Mouse (Mus musculus) mouse trophoblast stem cell (cell line): ENCODE results near the gene Slc4a1.

Experiments
- in situ Hi-C, 2 experiments: fragments of 300-500 bp; cut with MseI, MboI; formaldehyde crosslinking; loops; 2 replicates in 1 of 2; 3 replicates in 1 of 2; pipeline ENCODE4 v1.15.1; 2025

The Slc4a1 gene

DNA sequence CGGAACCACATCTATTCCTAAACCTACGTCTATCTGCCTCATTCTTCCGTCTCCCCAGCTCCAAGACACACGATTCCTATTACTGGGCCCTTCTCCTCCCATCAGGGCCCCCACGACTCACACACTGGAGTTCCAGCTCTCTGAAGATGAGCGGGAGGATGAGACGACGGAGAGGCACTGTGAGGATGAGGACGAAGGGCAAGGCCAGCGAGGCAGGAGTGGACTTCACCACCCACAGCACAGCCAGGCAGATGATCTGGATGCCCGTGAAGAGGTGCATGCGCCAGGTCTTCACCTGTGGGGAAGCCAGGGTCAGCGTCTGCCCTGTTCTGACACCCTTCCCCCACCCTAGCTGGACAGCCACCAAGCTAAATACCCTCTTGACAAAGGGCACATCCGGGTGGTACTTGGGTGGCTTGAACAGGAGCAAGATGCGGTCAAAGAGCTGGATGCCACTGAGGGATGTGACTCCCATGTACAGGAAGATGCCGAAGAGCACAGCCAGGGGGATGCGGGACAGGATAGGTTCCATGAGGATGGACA lies 15.0 kb downstream of the Slc4a1 start:
- in situ Hi-C loops, result no loop called here

DNA sequence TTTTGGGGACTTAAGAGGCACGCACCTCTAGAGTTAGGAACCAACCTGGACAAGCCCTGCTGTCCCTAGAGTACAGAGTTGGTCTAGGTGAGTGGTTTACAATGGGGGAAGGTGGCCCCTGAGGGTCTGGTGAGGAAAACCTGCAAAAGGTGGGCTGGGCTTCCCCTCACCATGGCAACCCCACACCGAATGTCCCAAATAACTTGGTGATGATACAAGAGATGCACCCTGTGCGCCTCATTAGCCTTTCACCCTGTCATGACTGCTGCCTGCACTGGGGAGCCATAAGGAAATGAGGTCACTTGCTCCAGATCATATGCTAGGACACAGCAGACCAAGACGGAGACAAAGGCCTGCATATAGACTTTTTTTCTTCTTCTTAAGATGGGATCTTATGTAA lies 15.6 kb downstream of the Slc4a1 start:
- in situ Hi-C loops, result no loop called here

DNA sequence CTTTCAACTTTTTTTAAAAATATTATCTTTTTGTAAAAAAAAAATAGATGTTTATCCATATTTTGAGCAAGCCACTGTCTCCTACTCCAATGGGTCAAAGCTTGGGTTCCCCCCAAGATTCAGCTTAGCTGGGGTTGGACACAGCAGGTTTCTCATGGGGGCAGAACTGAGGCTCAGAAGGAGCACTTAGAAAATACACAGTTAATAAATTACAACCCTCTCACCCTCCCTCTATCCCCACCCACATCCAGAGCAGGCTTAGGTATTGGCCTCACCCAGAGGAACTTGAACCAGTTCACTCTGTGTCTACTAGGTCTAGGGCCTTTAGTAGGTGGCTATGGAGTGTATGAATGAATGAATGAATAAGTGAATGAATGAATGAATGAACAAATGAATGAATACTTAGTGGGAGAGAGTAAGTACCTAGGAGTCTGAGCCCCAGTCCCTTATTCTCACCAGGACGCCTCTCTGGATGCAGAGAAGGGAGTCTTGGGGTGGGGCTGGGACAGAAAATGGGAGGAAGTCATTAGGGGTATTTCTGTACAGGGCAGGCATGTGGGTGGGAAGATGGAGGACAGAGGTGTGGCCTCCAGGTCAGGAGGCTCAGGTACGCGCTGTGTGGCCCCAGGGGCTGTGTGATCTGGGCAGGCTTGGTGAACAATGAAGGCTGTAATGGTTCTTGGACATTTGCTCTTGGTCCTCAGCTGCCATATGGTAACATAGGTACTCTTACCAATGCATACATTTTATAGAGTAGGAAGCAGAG lies 16.6 kb downstream of the Slc4a1 start:
- in situ Hi-C loops, result no loop called here

DNA sequence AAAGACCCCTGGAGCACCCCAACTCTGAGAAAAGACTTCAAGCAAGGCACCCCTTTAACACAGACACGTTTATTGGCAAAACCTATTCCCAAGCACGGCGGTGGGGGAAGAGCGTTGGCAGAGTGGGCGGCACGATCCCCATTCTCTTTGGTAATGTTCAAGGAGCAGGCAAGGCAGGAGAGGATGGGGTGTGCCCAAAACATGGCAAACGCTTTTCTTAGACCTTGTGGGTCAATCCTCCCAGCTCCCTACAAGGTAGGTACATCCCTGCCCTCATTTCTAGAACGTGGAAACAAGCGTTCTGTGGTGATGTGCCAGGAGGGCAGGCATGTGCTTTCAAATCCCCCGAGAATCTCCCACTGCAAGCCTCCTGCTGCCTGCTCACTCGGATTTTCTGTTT lies 17.2 kb downstream of the Slc4a1 start:
- in situ Hi-C loops, result no loop called here

DNA sequence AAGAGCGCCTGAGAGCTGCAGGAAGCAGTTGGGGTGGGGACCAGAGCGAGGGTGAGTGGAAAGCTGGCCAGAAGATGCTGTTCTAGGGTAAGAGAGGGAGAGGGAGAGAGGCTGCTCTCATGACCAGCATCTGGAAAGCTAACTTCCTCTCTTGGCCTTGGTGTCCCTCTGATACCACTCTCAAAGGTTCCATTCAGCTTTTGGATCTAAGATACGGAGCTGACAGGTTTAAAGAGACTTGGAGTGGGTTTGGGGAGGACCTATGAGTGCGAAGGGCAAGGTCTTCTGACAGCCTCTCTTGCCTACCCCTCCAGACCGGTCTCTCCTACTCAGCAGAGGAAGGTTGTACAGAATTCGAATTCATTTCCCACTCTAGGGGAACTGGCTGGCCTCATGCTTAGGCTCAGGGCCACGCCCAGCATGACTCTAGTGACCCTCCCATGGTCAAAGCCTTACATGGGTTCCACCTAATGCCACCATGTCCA lies 17.9 kb downstream of the Slc4a1 start:
- in situ Hi-C loops, result no loop called here

DNA sequence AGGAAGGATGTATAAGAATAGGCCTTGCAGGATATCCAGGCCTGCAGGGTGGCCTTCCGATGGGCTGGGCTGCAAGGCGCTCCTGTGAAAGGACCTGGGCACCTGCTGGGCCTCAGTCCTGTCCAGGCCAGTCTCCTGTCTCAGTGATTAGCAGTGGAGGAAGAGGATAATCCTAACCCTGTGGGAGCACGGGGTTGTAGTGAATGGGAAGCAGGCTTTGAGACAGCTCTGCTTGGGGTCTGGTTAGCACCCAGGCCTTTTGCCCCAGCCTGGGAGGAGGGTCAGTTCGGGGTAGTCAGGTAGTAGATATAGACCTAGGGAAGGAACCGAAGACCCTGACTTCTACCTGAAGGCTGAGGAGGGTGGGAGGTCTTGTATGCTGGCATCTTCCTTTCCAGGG lies 18.3 kb downstream of the Slc4a1 start:
- in situ Hi-C loops, result no loop called here

DNA sequence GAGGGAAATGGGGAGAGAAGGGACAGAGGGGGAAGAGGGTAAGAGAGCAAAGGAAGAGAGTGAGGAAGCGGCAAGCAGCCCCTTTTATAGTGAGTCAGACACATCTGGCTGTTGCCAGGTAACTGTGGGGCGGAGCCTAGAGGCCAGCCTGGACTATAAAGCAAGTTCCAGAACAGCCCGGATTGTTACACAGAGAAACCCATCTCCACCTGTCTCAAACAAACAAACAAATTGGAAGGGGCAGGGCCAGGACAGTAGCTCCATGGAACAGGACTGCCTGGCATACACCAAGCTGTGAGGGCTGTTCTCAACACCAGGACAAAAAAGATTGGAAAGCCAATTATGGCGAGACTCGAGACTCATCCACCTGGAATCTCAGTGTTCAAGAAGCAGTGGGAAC lies 19.1 kb downstream of the Slc4a1 start:
- in situ Hi-C loops, result no loop called here

DNA sequence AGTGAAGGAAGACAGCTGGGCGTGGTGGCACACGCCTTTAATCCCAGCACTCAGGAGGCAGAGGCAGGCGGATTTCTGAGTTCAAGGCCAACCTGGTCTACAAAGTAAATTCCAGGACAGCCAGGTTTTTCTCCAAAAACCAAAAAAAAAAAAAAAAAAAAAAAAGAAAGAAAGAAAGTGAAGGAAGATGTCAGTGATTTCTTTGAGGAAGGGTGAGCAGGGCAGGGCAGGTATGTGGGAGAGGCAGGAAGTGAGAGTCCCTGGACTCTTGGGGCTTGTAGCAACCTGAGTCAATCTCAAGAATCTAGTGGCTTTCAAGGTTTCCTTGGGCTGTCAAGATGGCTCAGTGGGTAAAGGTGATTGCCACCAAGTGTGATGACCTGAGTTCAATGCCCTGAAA lies 21.5 kb downstream of the Slc4a1 start:
- in situ Hi-C loops, result no loop called here

DNA sequence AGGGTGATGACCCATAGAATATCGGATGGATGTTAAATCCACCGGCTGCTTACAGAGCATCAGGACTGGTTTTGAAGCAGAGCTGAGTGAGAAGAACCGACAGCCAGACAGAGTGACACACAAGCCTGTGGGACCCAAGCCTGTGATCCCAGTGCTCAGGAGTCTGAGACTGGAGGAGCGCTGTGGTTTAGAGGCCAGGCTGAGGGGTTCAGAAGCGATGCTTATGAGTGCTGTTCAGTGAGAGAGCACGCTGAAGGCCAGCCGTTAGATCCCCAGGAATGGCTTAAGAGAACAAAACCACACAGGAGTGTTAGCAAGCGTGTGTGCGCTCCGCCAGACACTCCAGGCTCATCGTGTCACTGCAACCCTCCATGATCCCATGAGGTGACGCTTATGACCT lies 23.3 kb downstream of the Slc4a1 start:
- in situ Hi-C loops, result no loop called here

DNA sequence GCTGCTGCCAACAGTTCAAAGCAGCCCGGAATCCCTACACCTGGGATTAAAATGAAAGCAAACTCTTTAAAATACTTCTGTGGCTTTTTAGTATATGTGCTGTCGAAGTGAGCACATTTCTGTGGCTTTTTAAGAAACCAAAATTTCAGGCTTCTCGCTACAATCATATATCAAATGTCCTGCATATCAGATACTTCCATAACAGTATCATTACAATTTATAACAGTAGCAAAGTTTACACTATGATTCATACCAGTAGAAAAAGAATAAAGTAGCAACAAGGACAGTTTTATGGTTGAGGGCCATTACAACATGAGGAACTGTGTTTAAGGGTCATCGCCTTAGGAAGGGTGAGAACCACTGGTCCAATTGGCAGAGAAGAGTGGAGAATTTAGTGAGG lies 24.9 kb downstream of the Slc4a1 start:
- in situ Hi-C loops, result no loop called here

DNA sequence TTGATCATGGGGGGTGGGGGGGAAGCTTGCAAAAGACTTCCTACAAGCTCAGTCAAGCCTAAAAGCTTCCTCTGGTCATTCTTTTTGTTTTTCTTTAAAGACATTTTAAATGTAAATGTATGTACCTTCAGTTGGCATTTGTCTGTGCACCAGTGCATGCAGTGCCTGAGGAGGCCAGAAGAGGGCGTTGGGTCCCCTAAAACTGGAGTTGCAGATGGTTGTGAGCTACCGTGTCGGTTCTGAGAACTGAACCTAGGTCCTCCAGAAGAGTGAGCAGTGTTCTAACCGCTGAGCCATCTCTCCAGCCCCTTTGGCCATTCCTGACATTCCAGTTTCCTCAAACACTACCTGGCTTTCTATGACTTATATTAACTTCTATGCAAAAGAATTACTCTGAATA lies 26.4 kb downstream of the Slc4a1 start:
- in situ Hi-C loops, result no loop called here

DNA sequence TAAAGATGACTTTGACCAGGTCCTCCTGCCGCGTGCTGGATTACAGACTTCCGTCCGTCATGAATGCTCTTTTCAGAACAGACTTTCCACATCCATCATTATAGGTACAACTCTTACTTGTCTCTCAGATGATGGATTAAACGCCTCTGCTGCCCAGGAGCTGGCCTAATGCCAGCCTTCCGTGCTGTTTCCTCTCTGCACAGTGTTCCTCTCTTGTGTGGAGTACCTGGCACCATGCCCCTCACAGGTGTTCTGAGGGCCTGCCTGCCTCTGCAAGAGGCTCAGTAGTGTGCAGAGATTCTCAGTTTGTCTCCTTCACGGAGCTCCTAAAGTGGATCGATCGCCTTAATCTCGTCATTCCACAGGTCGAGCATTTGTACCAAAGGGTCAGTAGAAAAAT lies 26.8 kb downstream of the Slc4a1 start:
- in situ Hi-C loops, result no loop called here

DNA sequence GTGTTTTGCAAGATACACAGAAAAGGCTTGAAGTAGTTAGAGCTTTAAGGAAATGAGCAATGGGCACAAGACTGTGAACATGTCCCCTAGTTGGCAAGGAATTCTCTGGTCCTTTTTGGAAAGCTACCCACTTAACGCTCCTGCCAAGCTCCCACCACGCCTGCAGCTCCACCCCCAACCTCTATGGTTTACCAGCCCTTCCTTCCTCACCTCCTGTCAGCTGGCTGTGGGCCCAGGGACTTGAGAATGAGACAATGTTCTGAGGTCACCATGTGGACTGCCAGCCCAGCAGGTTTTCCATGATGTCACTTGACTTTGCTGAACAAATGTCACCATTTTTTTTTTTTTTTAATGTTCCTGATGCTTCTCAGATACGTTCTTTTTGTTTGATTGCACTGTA lies 27.4 kb downstream of the Slc4a1 start:
- in situ Hi-C loops, result no loop called here

DNA sequence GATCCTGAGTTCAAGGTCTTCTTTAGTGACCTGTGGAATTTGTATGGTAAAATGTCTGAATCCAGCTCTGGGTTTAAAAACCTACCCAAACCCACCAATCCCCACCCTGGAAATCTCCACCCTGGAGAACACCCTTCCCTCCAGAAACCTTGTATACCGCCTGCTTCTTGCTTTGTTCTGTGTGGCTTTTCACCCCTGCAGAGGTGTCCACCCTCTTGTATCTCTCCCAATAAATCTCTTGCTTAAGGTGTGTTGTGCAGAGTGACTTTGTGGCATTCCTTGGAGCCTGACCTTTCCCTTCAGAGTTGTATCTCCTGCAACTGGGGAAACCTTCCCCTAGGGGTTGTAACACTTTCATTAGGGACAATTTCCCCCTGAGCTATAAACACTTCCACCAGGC lies 28.1 kb downstream of the Slc4a1 start:
- in situ Hi-C loops, result no loop called here

DNA sequence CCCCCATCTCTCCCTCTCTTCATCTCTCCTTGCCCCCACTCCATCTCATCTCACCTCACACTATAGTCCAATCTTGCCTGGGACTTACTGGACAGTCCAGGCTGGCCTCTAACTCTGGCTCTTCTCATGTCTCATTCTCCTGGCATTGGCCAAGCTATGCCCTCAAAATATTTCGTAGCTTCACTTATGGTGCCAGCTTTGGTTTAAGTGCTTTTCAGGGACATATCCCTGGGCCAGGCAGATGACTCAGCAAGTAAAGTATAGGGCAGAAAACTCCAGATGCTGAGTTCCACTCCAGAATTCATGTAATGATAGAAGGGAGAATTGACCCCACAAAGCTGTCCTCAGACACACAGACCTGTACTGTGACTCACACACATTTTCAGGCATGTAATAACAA lies 29.8 kb downstream of the Slc4a1 start:
- in situ Hi-C loops, result no loop called here

DNA sequence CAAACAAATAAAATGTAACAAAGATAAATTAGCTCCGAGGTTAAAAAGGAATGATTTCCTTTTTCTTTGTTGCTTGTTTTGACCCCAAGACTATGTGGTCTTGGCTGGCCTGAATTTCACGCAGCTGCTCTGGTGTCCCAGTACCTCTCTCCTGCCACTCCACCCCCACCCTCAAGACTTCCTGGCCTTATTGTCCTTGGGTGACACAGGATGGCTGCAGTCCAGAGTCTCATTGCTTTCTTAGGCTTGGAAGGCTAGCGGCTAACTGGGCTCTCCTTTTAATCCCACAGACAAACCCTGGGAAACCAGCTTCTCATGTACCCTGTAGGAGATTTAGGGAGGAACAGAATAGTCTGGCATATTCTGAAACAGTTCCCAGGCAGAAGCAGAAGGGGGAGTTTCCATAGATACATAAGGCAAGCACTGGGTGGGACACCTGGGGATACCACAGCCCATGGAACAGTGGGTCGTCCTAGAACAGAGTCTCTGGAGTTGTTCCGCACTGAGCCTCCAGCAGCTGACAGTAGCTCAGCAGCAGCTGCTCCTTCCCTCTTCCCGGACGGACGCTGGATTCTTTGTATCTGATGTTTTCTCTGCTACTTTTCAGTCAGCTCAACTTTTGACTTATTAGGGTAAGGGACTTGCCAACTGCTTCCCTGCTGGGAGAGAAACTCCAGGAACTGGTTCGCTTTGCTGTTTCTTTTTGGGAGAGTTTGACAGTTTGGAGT lies 30.9 kb downstream of the Slc4a1 start:
- in situ Hi-C loops, result no loop called here

DNA sequence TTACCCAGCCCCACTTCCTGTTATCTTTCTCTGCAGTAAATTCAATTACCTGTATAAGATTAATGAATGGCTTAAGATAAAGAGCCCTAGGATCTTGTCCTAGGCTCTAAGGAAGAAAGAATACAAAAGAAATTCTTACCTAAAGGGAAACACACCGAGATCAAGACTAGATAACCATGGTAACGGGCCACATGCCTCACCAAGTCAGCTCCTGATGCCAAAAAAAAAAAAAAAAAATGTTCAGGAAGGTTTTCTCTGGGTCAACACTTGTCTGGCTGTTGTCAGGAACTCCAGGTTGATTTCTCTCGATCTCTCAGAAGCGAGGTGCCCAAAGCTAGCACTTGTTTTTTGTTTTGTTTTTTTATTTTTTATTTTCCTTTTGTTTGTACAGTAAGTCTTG lies 32.0 kb downstream of the Slc4a1 start:
- in situ Hi-C loops, result no loop called here

DNA sequence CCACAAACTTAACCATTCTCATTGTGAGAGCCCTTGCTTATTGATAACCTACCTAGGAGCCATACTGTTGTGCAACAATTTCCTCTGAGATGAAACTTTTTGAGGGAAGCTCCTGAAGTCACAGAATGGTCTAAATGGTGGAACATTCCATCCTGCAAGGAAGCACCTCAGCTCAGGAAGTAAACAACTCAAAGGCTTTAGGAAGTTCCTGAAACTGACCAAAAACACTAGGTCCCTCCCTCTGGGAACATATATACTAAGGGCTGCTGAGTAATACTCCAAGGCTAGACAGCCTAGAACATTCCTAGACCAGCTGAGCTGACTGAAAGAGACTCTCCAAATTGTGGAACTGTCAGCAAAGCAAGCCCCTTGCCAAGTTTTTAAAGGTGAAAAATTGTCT lies 32.9 kb downstream of the Slc4a1 start:
- in situ Hi-C loops, result no loop called here

DNA sequence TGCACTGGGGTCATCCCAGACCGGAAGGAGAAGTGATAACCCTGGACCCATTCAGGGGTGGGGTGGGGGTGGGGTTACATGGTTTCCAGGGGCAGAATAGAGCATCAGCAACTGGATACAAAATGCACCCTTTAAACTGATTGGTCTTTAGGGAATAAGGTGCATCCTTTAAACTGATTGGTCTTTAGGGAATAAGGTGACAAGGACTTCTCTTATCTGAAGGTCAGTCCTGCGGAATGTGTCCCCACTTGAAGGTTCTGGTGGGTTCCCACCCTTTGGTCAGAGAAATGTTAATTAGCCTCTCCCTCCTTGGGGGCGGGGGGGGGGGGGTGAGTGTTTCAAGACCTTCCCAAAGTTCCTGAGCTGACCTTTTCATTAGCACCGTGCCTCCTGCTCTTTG lies 34.2 kb downstream of the Slc4a1 start:
- in situ Hi-C loops, result no loop called here

DNA sequence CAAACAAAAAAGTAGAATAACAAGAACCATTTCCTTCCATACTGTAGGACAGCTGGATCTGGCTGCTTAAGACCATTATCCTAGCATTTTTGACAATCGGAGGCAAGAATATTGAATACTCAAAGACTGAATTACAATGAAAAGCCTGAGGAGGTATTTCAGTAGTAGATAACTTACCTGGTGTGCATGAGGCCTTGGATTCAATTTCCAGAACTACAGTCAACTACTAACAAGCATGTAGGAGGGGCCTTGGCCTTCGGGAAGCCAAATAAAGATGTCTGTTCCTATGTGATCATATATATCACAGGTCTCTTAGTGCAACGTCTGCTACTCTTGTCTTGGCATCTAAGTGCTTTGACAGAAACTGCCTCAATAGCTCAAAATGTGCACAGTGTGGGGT lies 36.0 kb downstream of the Slc4a1 start:
- in situ Hi-C loops, result no loop called here

DNA sequence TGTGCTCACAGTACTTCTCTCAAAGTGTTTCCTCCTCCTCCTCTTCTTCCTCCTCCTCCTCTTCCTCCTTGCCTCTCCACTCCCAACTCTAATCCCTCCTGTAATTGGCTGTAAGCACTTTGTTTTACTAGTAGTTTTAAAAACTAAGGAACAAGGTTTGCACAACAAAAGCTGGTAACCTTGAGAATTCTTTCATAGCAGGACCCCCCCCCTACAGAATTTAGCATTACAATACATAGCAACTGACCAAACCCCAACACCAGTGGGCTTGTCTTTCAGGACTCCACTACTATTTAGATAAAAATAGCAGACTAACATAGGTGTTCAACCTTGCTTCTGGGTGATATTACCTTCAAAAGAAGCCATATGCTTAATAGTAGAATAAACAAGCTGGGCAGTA lies 36.5 kb downstream of the Slc4a1 start:
- in situ Hi-C loops, result no loop called here

DNA sequence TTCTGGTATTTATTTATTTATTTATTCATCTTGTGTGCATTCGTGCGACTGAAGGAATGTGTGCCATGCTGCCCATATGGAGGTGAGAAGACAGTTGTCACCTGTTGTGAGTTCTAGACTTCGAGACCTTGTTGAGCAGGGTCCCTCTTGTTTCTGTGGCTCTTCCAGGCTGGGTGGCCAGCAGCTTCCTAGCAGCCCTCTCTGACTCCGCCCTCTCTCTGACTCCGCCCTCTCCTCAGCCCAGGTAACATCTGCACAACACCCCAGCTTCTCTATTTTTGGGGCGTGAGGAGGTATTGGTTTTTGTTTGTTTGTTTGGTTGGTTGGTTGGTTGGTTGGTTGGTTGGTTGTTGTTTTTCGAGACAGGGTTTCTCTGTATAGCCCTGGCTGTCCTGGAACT lies 38.2 kb downstream of the Slc4a1 start:
- in situ Hi-C loops, result no loop called here

DNA sequence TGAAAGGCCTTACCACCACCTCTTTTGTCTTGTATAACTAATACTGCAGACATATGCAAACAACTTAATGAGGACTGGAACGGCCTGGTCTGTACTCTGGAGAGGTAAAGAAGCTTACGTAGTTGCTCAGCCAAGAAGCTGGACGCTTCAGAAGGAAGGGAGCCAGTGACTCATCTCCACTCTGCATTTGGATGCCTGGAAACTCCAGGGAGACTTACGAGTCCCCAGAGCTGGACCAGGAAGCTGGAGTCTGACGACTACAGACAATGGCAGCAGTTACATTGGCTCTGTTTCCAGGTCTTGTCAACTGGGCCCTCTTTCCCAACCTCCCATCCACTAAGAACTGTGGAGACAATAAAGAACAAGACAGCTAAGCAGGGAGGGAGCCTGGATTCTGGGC lies 38.8 kb downstream of the Slc4a1 start:
- in situ Hi-C loops, result no loop called here
